Mouse (Mus musculus) olfactory bulb, adult 2 months (tissue): ENCODE data around the gene Tnfrsf23.

Source experiments
- CTCF ChIP-seq: fragments of 200-500 bp; IDR thresholded peaks from 2 replicates; pipeline ENCODE4 v1.5.1; 2012; ENCODE audit warnings: low read depth, mild to moderate bottlenecking, low read length, moderate library complexity; ENCODE audit not compliant: insufficient read depth
- POLR2A ChIP-seq: fragments of 200-500 bp; IDR thresholded peaks from 2 replicates; pipeline ENCODE4 v1.6.1; 2012; ENCODE audit warnings: mild to moderate bottlenecking, low read depth, low read length, moderate library complexity; ENCODE audit not compliant: insufficient read depth

DNA sequence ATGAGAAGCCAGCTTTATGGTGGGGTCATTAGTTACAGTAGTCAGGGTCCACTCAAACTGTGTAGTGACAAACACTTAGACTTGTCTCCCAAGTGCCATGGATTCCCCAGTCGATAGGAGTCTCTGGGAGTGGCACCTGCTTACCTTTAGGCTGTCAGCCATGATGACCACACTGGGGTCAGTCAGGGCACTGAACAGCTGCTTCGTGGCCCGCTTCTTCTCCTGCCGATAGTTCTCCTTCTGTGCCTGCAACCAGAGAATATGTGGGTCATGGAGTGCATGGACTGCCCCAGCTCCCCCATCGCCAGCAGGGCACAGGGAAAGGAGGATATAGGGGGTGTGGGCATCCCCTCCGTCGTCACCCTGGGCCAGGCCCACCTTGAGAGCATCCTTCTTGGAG, 23.7 kb upstream of the Tnfrsf23 start:
- TF ChIP-seq CTCF (no peak), POLR2A (no peak)
